Mouse (Mus musculus): ENCODE results near the gene Krt28. TPM values are rescaled to one million over a fixed set of nuclear protein-coding genes. Genes with fewer than 3 reads are reported as not detected.
A peak's percentile ranks its signal among the peaks of the same experiment; 100 is the strongest.

Gene Krt28
- total RNA-seq (2021), result under 1 TPM; 0.20 to 0.25 TPM
- long read RNA-seq, result 0 reads

DNA sequence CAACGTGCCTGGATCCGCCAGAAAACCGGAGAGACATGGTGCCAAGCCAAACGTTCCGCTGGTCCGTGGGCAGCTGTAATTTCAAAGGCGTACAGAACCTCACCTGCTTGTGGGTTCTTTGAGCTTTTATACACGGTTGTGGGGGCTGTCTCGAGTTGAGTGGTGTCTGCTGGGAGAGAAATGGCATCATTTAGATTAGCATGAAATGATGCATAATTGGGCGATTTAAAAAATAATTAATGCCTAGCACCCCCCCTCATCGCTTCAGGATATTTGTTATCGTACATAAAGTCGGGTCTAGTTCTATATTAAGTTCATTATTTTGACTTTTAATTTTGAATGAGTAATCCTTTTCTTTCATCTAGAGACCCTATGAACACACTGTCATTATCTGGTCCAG, at the start of gene Krt28:
Krt28 (minus strand) TSS at position 101 of the 400 bp plus-strand sequence.
- no peak for DNase-seq (ENCODE audit: low spot score in 2 of 2)

GRCm38 (mm10) chr11:99422159-99422558, 47.5 kb upstream of the Krt28 start, which contains the start of gene Krt12:
TSS of gene Krt12 (minus strand) at chr11:99422259.
- no peak for DNase-seq (ENCODE audit: low spot score in 2 of 2)

- peak in 1 of 2 experiments; percentile 37 for DNase-seq (ENCODE audit: low spot score in 2 of 2)
Measured at GRCm38 (mm10) chr11:99420586-99420985, 45.9 kb upstream of the Krt28 start.

GRCm38 (mm10) chr11:99417819-99418218, 43.1 kb upstream of the Krt28 start:
- no peak for DNase-seq (ENCODE audit: low spot score in 2 of 2)

DNA sequence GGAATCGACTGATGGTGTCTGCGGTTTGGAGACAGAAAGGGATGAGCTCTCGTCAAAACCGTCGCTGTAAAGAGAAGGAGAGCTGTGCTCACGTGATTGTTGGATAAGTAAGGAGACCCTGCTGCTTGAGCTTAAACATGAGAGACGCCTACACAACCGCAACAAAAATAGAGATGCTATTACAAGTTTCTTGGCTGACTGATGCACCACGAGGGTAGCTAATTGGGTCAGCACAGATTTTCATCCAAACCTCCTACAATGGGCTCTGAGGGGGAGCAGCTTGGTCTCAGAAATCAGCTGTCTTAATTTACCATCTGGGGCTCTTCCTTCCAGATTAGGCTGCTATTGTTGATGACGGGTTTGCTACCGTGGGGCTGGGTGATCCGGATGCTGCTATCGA, 42.2 kb upstream of the Krt28 start:
- DNase-seq (ENCODE audit: low spot score in 2 of 2), result peak; percentile 34 to 70

DNA sequence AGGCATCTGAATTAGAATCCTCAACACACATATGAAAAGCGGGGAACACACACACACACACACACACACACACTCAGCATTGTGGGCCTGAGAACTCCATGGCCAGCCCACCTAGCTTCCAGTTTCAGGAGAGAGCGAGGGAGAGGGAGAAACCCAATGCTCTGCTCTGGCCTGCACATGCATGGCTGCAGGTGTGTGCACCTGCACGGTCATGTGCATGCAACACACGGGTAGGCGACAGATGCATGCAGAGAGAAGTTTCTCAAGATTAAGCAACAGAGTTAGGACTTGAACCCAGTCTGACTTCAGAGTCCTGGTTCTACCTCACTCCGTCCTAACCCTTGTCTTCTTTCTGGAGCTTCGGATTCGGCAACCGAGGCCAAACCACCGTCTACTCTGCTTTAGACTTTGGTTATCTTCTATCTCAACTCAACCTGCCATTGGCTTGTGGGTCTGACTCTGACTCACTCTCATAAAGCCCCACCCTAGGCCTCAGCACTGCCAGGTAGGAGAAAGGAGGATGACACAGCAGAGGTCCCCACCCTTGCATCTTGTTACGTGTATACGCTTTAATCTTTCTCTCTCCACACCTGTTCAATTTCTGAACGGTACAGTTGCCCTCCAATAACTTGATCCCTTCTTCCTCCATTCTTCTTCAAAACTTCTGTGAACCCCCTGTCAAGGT, 39.9 kb upstream of the Krt28 start:
- DNase-seq (ENCODE audit: low spot score in 2 of 2), result no peak

GRCm38 (mm10) chr11:99413247-99413646, 38.5 kb upstream of the Krt28 start:
- DNase-seq (ENCODE audit: low spot score in 2 of 2), result peak in 1 of 2 experiments; percentile 49

- DNase-seq (ENCODE audit: low spot score in 2 of 2), result no peak
Measured at GRCm38 (mm10) chr11:99406186-99406585, 31.5 kb upstream of the Krt28 start.

DNA sequence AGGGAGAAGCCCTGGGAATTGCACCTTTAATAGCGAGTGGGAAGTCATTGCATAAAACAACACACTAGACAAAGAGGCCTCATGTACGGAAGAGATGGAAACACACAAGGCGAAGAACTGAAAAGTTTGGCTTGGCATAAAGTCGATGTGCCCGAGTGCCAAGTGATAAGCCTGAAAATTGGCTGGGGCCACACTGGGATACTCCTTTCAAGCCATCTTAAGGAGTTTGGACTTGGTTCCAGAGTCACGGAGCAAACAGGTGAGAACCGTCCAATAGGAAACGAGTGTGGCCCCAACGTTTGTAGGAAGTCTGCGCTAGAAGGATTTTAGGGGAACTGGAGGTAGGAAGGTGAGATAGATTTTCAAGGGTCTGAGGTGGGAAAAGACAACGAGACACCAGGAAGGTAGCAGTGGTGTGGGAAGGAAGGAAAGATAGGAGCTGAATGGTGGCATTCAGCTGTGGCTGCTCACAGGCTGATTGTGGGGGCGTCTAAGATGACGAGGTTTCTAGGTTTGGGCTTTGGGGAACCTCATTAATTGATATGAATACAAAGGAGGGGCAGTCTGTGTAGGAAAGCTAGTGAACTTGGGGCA, 25.4 kb upstream of the Krt28 start:
- no peak for DNase-seq (ENCODE audit: low spot score in 2 of 2)

GRCm38 (mm10) chr11:99398832-99399231, 24.1 kb upstream of the Krt28 start:
- DNase-seq (ENCODE audit: low spot score in 2 of 2), result no peak

DNA sequence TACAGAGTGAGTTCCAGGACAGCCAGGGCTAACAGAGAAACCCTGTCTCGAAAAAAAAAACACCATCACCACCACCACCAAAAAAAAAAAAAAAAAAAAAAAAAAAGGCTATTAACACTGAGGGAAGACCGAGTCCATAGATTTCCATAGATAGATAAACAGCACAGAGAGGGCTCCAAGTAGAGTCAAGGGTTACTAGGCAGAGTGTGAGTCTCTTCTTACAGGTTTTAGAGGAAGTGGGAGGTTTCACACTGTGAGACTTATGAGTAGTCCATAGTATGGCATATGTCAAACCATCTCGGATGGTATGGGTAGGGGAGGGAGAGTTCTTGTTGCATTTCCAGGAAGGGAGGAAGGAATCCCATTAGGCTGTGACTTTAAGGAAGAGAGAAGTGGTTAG, 23.4 kb upstream of the Krt28 start:
- DNase-seq (ENCODE audit: low spot score in 2 of 2), result no peak

DNA sequence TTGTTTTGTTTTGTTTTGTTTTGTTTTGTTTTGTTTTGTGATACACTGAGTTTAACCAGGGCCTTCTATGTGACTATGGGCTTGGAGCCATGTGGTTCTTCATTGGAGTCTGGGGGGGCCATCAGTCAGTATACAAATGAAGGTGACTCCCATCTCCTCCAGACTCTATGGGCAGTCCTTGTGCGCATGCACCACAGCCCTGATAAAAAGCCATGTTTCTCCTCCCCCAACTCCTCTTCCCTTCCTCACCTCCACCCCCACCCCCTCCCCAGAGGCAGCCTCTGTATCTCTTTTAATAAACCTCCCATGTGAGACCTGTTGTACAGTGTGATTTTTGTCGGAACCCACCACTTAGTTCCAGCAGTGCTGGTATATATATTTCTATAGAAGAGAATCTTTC, 22.0 kb upstream of the Krt28 start:
- no peak for DNase-seq (ENCODE audit: low spot score in 2 of 2)

DNA sequence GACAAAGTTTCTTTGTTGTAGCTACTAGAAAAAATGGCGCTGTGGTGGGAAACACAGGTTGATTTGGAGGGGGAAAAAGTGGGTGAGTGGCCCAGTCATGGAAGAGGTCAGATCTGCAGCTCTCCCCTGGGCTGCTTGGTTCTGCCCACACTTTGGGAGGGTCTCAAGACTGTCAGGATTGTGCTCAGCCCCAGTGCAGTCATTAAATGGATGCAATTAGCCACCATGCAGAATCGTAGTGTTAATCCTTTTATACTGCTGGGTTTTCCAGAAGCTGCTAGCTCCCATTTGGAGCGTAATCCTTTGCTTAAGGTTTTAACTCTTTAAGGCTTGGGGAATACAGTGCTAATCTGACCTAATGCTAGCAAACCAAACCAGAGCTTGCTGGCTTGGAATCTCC, 21.3 kb upstream of the Krt28 start:
- no peak for DNase-seq (ENCODE audit: low spot score in 2 of 2)

GRCm38 (mm10) chr11:99392492-99392891, 17.8 kb upstream of the Krt28 start:
- DNase-seq (ENCODE audit: low spot score in 2 of 2), result peak in 1 of 2 experiments; percentile 67

DNA sequence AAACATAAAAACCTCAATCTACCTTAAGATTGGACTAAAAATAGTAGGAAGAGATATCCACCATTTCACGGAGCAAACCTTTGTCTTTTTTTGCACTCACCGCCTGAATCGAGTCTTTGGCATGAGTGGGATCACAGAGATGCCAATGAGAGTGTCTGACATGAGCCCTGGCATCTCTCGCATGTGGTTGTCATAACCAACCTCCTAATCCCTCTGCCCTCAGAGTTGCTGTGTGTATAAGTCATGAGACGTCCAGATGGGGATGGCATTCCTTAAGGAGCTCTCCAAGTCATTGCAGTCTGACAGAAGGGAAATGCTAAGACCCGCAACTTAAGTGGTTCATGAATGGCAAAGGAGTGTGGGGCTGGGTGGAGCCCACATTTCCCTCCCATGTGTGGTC, 16.7 kb upstream of the Krt28 start:
- no peak for DNase-seq (ENCODE audit: low spot score in 2 of 2)

- DNase-seq (ENCODE audit: low spot score in 2 of 2), result no peak
Measured at GRCm38 (mm10) chr11:99390866-99391265, 16.2 kb upstream of the Krt28 start.

- no peak for DNase-seq (ENCODE audit: low spot score in 2 of 2)
Measured at GRCm38 (mm10) chr11:99389264-99389663, 14.6 kb upstream of the Krt28 start, which contains the start of gene Krt10. TSS of gene Krt10 (minus strand) at chr11:99389364.

- no peak for DNase-seq (ENCODE audit: low spot score in 2 of 2)
Measured at GRCm38 (mm10) chr11:99388661-99389060, 14.0 kb upstream of the Krt28 start.

- DNase-seq (ENCODE audit: low spot score in 2 of 2), result peak; percentile 83 to 90
Measured at GRCm38 (mm10) chr11:99385813-99386721, 11.4 kb upstream of the Krt28 start.

DNA sequence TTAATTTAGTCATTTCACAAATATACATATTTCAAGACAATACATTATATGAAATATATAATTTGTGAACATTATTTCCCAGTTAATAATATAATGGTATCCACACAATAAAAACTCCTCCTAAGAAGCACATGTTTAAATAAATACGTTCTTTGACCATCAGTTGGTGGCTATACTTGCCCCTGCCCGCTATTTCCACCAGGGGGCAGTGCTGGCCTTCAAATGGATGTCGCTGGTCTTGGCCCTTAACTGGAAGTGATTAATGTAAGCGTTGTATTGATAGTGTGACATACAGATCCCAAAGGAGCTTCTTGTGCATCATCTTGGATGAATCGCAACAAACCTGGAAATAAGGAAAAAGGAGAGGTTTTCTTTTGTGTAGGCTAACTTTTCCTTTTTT, 4.9 kb upstream of the Krt28 start:
- DNase-seq (ENCODE audit: low spot score in 2 of 2), result peak in 1 of 2 experiments; percentile 85

DNA sequence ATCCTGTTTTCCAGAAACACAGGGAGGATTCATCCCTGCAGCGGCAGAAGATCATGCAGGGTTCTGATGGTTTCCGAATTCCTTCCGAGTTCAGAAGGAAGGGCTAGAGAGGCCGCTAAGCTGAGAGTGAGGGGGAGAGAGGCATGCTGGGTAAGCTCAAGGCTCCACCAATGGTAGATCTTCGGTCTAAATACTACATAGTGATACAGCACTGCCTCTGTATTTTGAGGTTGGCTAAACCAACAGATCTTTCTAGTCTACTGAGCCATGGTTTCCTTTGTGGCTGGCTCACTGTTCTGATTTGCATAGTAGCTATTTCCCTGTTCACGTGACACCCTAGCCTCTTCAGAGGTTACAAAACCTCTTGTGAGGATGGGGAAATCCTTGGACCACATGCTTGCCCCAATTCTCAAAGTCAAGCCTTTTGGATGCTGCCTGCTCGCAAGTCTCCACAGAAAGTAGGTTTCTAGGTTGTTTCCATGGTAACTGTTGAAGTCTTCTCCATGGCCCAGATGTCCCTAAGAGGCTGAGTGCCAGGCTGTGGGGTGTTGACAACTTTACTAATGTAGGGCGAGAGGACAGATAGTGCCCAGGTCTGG, 4.8 kb downstream of the Krt28 start:
- DNase-seq (ENCODE audit: low spot score in 2 of 2), result peak; percentile 44 to 77

Measured in layer of hippocampus, adult 18-20 months (tissue).